Mouse (Mus musculus): ENCODE data around the gene Fbl.
"Not testable (repeated sequence)": the region's sequence is repeated elsewhere in the genome, so short reads cannot be mapped to it uniquely, and the experiment has no call there.

Fbl gene

GRCm38 (mm10) chr7:28169489-28170422 lies at the start of gene Fbl:
Fbl (plus strand) TSS chr7:28169710.
- DNase-seq (ENCODE audit: low spot score in 2 of 2) = peak; percentile 86 to 90

GRCm38 (mm10) chr7:28129166-28129565 lies 40.3 kb upstream of the Fbl start, which contains the start of gene 9530053A07Rik:
9530053A07Rik (plus strand) TSS chr7:28129466.
- no peak for DNase-seq (ENCODE audit: low spot score in 2 of 2)

- DNase-seq (ENCODE audit: low spot score in 2 of 2) = no peak
Measured at GRCm38 (mm10) chr7:28137613-28138012, 31.9 kb upstream of the Fbl start.

DNA sequence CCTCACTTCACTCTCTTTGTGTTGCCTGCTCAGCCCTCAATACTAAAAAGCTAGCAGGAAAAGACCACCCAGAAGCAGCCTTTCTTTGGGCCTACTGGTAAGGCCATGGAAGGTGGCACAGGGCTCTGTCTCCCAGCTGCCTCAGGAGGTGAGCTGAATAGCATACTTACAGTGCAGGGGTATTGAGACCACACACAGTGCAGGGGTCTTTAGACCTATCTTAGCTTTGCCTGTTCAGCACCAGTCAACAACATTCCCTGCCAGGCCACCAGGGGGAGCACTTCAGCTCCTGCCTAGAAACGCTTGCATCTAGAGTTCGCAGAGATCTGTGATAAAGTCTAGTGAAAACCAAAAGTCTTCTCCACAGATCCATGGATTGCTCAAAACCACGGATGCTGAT lies 21.2 kb upstream of the Fbl start:
- peak; percentile 48 to 66 for DNase-seq (ENCODE audit: low spot score in 2 of 2)

DNA sequence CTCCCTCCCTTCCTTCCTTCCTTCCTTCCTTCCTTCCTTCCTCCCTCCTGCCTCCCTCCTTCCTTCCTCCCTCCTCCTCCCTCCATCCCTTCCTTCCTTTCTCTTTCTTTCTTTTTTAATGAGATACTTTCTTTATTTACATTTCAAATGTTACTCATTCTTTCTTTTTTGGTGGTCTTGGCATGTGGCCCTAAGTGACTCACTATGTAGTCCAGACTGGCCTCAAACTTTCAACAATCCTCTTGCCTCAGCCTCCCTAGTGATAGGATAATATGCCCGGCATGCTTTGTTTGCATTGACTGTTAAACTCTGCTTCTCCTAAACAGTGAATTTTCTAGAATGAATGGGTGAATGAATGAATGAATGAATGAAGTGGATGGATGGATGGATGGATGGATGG lies 19.7 kb upstream of the Fbl start:
- no peak for DNase-seq (ENCODE audit: low spot score in 2 of 2)

DNA sequence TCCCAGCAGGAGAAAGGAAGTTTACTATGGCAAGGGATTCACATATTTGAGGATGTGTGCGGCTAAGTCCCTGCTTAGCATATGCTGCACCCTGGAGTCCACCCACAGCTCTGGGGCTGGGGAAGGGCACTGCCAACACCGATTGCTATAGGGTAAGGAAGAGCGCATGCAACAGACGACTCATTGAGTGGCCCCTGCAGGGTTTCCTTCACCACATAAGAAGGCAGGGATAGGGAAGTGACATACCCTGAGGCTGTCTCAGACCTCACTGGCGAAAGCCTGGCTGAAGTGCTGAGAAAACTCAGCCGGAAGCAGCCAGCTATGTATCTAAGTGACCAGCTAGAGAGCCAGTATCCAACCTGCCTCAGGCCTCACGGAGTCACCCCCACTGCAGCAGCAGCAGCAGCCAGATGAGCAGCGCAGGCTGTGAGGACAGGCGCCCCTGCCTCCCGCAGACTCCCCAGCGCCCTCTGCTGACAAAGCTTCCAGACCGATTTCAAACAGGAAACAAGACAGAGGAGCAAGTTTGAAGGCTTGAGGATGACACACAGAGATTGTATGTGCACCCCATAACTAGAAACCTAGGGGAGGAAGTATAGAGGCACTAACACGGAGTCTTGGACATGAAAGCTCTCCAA lies 17.8 kb upstream of the Fbl start:
- DNase-seq (ENCODE audit: low spot score in 2 of 2) = no peak

DNA sequence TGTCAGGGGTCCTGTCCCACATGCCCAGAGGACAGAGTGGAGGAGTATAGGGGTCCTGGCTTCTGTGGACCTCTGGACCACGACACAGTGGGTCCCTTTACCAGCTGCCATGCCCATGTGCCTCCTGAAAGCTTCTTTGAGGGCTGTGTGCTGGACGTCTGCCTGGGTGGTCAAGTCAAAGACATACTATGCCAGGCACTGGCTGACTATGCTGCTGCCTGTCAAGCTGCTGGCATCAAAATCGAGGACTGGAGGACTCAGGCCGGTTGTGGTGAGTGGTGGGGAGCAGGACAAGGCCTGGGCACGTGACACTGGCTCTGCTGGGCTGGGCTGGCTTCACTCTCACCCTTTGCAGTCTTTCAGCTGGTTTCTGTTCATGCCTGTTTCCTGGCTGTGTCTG lies 15.9 kb upstream of the Fbl start:
- DNase-seq (ENCODE audit: low spot score in 2 of 2) = not testable (repeated sequence)

DNA sequence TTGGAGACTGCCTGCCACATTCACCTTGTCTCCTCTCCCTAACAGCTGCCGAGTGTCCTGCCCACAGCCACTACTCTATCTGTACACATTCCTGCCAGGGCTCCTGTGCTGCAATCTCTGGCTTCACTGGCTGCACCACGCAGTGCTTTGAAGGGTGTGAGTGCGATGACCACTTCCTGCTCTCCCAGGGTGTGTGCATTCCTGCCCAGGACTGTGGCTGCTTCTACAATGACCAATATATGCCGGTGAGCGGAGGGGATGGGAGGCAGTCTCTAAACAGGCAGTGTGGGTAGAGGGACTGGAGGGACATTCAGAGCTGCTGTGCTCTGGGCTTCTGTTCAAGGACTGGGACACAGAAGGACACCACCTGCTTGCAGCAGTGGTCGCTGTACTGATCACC lies 10.2 kb upstream of the Fbl start:
- no peak for DNase-seq (ENCODE audit: low spot score in 2 of 2)

DNA sequence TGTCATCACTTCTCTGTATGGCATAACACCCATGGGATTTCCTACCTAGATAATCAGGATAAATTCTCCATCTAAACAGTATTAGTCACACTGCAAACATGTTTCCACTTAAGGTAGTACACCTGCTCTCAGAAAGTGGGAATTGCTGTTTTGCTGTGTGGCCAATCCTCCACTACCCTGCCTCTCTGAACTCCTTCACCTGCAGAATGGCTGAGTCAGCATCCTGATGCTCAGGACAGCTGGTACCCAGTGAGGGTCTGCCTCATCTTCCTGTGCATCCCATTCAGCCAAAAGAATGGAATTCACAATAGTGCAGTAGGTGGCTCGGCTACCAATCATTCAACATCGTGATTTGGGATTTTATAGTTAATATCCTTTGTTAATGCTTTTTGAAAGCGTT lies 9.6 kb upstream of the Fbl start:
- DNase-seq (ENCODE audit: low spot score in 2 of 2) = no peak

- DNase-seq (ENCODE audit: low spot score in 2 of 2) = no peak
Measured at GRCm38 (mm10) chr7:28161163-28161749, 8.3 kb upstream of the Fbl start.

- DNase-seq (ENCODE audit: low spot score in 2 of 2) = no peak
Measured at GRCm38 (mm10) chr7:28165406-28165805, 4.1 kb upstream of the Fbl start.

DNA sequence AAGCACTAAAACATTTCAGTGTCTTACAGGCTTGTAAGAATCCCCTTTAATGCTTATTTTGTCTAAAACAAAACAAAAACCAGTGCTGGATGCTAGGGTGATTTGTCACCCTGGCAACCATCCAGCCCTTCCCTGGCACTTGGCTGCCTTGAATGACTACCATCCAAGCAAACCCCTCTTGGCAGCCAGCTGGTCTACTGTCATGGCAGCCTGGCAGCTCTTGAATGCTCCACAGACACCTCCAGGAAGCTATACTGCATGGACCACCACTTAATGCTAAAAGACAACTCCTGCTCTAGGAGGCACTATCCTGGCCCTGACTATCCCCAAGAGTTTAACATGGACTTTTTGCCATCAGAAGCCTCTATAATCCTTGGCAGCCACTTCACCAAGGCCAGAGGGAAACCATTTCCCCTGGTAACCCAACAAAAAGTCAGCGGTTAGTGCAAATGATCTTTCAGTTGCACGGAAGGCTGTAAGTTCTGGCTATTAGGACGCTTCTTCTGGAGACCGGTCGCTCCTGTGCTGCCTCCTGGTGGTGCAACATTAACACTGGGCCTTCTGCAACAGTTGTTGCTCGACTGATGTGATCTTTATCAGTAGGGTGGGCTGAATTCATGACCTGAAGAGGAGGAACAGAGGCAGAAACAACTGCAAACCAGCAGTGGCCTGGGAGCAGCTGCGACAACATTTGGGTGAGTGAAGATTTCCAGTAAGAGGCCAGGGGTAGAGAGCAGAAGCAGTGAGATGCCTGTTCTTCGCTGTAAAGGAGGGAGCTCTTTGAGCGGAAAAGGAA lies 992 bp upstream of the Fbl start:
- peak; percentile 59 to 69 for DNase-seq (ENCODE audit: low spot score in 2 of 2)

DNA sequence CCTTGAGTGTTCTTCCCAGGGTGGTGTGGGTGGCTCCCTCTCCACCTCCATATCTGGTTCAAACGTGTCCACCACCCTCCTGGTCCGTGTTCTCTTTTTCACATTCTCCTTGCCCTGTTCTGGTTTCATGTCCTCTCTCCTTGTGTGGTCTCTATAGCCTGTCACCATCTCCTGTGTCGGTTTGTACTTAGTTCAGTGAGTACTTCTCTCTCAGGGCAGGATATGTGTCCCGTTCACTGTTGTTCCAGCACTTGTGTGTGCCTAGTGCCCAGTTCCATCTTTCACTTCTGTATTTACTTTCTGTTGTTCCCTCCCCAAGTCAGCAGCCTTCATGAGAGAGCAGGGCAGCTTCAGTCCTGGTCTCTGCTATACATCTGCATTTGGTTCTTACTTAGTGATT lies 5.8 kb downstream of the Fbl start:
- no peak for DNase-seq (ENCODE audit: low spot score in 2 of 2)

DNA sequence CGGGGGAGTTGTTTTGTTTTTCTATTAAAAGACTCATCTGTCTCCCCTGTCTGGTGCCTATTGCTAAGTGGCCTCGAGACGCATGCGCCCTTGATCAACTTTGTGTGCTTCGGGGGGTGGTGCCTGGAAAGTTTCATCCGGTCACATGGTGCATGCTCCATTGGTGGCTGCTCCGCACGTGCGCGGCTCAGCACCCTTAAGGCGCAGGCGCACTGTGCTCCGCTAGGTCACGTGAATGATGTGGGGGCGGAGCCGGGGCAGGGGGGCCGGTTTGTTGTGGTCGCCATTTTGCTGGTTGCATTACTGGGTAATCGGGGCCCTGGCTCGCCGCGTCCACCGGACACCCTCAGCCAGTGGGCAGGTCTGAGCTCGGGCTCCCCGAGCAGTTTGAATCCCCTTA lies 9.7 kb downstream of the Fbl start, which contains the start of gene Dyrk1b:
Gene Dyrk1b, plus strand, starts transcription at position 242 of the 400 bp plus-strand sequence.
- peak; percentile 98 to 99 for DNase-seq (ENCODE audit: low spot score in 2 of 2)

GRCm38 (mm10) chr7:28179741-28180377 lies 10.3 kb downstream of the Fbl start:
- DNase-seq (ENCODE audit: low spot score in 2 of 2) = peak; percentile 90 to 93

DNA sequence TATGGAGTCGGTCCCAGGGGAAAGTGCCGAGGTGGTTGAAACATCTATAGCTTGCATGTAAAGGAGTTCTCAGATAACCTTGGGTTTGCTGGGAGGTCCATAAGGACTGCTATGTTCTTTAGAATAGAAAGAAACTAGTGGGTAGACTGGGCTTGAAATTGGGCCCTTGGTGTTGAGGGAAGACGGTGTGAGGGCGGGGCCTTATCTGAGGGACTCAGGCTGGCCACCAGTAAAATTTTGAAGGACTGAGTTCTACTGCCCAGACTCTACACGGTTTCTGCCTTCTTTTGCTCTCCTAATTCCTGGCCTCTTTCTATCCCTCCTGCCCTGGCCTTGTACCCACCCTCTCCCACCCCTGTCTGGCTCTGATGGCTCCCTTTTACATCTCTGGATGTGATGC lies 11.4 kb downstream of the Fbl start:
- no peak for DNase-seq (ENCODE audit: low spot score in 2 of 2)

DNA sequence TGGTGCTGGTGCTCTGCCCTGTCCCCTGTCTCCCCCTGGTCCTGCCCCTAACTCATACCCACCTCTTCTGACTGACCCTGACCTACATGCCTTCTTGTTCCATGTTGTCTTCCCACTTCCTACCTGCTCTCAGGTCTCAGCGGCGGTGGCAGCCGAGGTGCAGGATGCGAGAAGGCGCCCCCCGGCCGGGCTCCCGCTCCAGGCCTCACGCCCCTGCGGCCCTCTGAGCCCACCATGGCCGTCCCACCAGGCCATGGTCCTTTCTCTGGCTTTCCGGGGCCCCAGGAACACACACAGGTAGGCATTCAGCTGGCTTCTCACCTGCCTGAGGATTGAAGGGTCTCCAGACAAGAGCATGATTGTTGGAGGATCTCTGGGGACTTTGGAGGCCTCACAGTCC lies 11.9 kb downstream of the Fbl start:
- DNase-seq (ENCODE audit: low spot score in 2 of 2) = no peak

GRCm38 (mm10) chr7:28182320-28182719 lies 12.8 kb downstream of the Fbl start:
- DNase-seq (ENCODE audit: low spot score in 2 of 2) = no peak

- no peak for DNase-seq (ENCODE audit: low spot score in 2 of 2)
Measured at GRCm38 (mm10) chr7:28185884-28186283, 16.4 kb downstream of the Fbl start.

DNA sequence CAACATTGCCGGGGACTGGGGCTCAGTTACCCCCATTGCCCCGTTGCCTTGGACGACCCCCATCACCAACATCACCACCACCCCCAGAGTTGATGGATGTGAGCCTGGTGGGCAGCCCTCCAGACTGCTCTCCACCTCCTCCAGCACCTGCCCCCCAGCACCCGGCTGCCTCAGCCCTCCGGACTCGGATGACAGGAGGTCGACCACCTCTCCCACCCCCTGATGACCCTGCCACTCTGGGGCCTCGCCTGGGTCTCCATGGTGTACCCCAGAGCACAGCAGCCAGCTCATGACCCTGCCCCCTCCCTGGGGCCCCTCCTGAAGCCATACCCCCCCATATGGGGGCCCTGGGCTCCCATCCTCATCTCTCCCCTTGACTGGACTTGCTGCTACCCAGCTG lies 17.1 kb downstream of the Fbl start:
- DNase-seq (ENCODE audit: low spot score in 2 of 2) = no peak

- no peak for DNase-seq (ENCODE audit: low spot score in 2 of 2)
Measured at GRCm38 (mm10) chr7:28191489-28191888, 22.0 kb downstream of the Fbl start.
